Mouse (Mus musculus) T-helper 17 cell (primary cell): Measurements from ENCODE around the gene Tspan13.

Experiments used
- in situ Hi-C, 2 experiments: fragments of 300-600 bp; cut with MboI, MseI; formaldehyde crosslinking; loops; 1 replicate in 1 of 2; 2 replicates in 1 of 2; pipeline ENCODE4 v1.15.1; 2025; ENCODE audit warnings: high pct_unique_total_duplicates in 2 of 2

Tspan13 gene

DNA sequence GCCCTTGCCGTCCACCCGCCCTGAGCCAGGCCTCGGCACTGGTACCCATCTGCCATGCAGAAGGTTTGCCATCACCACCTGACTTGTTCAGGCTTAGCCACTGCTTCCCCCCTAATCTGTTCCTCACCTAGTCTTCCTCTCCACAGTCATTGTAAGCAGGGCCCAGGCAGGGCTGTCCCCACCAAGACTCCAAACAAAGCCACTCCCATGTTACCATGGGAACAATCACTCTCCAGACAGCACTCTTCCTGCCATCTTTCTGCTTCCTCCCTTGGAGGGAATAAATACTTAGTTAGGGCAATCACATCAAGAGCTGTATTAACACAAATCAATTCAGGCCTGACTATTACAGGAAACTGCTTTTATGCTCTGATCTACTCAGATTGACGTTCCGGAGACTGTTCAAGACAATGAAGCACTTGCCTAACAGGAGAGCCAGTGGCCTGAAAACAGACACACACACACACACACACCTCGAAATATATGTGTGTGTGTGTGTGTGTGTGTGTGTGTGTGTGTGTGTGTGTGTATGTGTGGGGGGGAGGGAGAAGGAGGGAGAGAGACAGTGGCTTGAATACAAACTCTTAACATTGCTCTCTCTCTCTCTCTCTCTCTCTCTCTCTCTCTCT lies 60.5 kb downstream of the Tspan13 start:
- in situ Hi-C loops, result no loop called here

GRCm38 (mm10) chr12:35979625-35980024 lies 62.7 kb downstream of the Tspan13 start:
- in situ Hi-C loops, result no loop called here

GRCm38 (mm10) chr12:35977633-35978246 lies 64.6 kb downstream of the Tspan13 start:
- in situ Hi-C loops, result no loop called here

GRCm38 (mm10) chr12:35975898-35976297 lies 66.4 kb downstream of the Tspan13 start:
- in situ Hi-C loops, result no loop called here

- in situ Hi-C loops, result no loop called here
Measured at GRCm38 (mm10) chr12:35966768-35967141, 75.5 kb downstream of the Tspan13 start.

DNA sequence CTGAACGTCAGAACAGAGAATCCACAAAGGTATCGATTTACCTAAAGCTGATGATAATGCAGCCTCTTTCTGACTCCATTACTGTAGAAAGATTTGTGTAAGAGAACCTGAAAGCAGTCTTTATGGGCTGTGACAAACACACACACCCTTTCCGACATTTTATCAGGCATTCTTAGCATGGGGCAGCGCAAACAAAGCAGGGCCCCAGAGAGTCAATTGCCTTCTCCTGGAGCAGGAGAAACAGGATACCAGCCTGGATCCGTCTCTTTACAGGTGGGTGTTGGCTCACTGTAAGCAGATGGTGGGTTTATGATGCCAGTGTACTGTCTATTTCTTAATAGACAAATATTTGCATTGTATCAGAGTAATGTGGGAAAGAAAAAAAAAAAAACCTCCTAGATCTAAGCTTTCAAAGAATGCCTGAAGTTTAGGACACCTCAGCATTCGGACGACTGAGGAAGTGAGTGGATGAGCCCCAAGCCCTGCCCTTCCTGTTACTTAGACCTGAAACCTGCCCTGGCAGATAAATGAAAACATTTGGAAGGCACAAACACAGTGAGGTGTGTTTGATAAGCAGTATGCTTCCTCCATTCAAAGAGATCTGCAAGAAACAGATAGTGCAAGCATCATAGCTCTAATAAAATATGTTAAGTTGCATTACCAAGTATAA lies 76.1 kb downstream of the Tspan13 start:
- in situ Hi-C loops, result no loop called here
